Mouse (Mus musculus) brain, embryonic 14.5 days (tissue): Measurements from ENCODE around the gene Slc4a7. TPM values are rescaled to one million over a fixed set of nuclear protein-coding genes. Genes with fewer than 3 reads are reported as not detected.
"Not testable (repeated sequence)": the region's sequence is repeated elsewhere in the genome, so short reads cannot be mapped to it uniquely, and the experiment has no call there.

Source experiments
- DNase-seq: peaks from one replicate; pipeline ENCODE4 v3.0.0-alpha.2; 2011; ENCODE audit warnings: low read depth
- CTCF ChIP-seq: fragments of 200-500 bp; IDR thresholded peaks from 2 replicates; pipeline ENCODE4 v1.5.1; 2012; ENCODE audit warnings: inconsistent platforms, mild to moderate bottlenecking, moderate library complexity, borderline replicate concordance; ENCODE audit not compliant: insufficient read depth, insufficient read length; ENCODE audit errors: extremely low read depth
- POLR2A ChIP-seq: fragments of 200-500 bp; IDR thresholded peaks from 2 replicates; pipeline ENCODE4 v1.6.1; 2012; ENCODE audit warnings: mild to moderate bottlenecking, inconsistent platforms, borderline replicate concordance; ENCODE audit not compliant: poor library complexity, insufficient read depth, insufficient read length, severe bottlenecking; ENCODE audit errors: extremely low read depth
- polyA plus RNA-seq: library from polyadenylated mRNA; depleted of rRNA; stranded (reverse); fragments of >200 nt; gene quantifications from 2 replicates; pipeline ENCODE4 v1.2.3, GENCODE M21; 2012; rRNA removed

Gene Slc4a7
- polyA plus RNA-seq, 1 experiment = 33.6 TPM

GRCm38 (mm10) chr14:14800810-14801209, 98.7 kb downstream of the Slc4a7 start:
- TF ChIP-seq CTCF (no peak), POLR2A (no peak)
- no peak for DNase-seq

GRCm38 (mm10) chr14:14803115-14803514, 101.0 kb downstream of the Slc4a7 start, which contains the start of gene Nek10:
Gene Nek10, plus strand, starts transcription at chr14:14803415.
- DNase-seq = not testable (repeated sequence)

GRCm38 (mm10) chr14:14803921-14804517, 101.9 kb downstream of the Slc4a7 start:
- TF ChIP-seq POLR2A = no peak
- TF ChIP-seq CTCF = no peak
- DNase-seq = peak; percentile 55

GRCm38 (mm10) chr14:14804518-14805212, 102.6 kb downstream of the Slc4a7 start:
- DNase-seq = no peak
- TF ChIP-seq CTCF (no peak), POLR2A (no peak)

- TF ChIP-seq POLR2A = no peak
- TF ChIP-seq CTCF = no peak
- peak; percentile 36 for DNase-seq
Measured at GRCm38 (mm10) chr14:14832520-14833240, 130.6 kb downstream of the Slc4a7 start.

GRCm38 (mm10) chr14:14833498-14833897, 131.4 kb downstream of the Slc4a7 start:
- no peak for DNase-seq
- no peak for TF ChIP-seq CTCF
- TF ChIP-seq POLR2A = no peak

- no peak for TF ChIP-seq POLR2A
- no peak for DNase-seq
Measured at GRCm38 (mm10) chr14:14834266-14834665, 132.2 kb downstream of the Slc4a7 start.

GRCm38 (mm10) chr14:14837627-14838026, 135.5 kb downstream of the Slc4a7 start:
- DNase-seq = no peak
- TF ChIP-seq CTCF (no peak), POLR2A (no peak)

- no peak for TF ChIP-seq CTCF
- TF ChIP-seq POLR2A = no peak
- DNase-seq = no peak
Measured at GRCm38 (mm10) chr14:14838109-14838508, 136.0 kb downstream of the Slc4a7 start.

- TF ChIP-seq POLR2A (no peak), CTCF (no peak)
- no peak for DNase-seq
Measured at GRCm38 (mm10) chr14:14842734-14843530, 140.9 kb downstream of the Slc4a7 start.

Other genes starting within 250 kb of the Slc4a7 start
- 0.11 and 0.14 TPM in 2 replicates for gene Nek10, start 101.1 kb downstream of the Slc4a7 start, polyA plus RNA-seq